Mouse (Mus musculus) limb, embryonic 10.5 days (tissue): ENCODE results near the gene Rnh1. TPM values are rescaled to one million over a fixed set of nuclear protein-coding genes. Genes with fewer than 3 reads are reported as not detected.

Experiments
- DNase-seq: peaks from one replicate; pipeline ENCODE4 v3.0.0-alpha.2; 2017; ENCODE audit warnings: low spot score
- H3K27ac ChIP-seq: fragments of 300-500 bp; sonication (generic); 2 replicates; pipeline ENCODE4 v1.5.1; 2016; ENCODE audit warnings: mild to moderate bottlenecking
- H3K27me3 ChIP-seq: fragments of 300-500 bp; sonication (generic); 2 replicates; pipeline ENCODE4 v1.6.1; 2016; ENCODE audit warnings: low read depth, mild to moderate bottlenecking; ENCODE audit not compliant: poor library complexity, severe bottlenecking
- H3K36me3 ChIP-seq: fragments of 300-500 bp; sonication (generic); 2 replicates; pipeline ENCODE4 v1.6.1; 2016; ENCODE audit warnings: mild to moderate bottlenecking, moderate library complexity
- H3K4me1 ChIP-seq: fragments of 300-500 bp; sonication (generic); 2 replicates; pipeline ENCODE4 v1.6.1; 2016
- H3K4me3 ChIP-seq: fragments of 300-500 bp; sonication (generic); 2 replicates; pipeline ENCODE4 v1.5.1; 2016; ENCODE audit warnings: mild to moderate bottlenecking, moderate library complexity
- H3K9me3 ChIP-seq: fragments of 300-500 bp; sonication (generic); replicated peaks from 2 replicates; pipeline ENCODE4 v1.6.1; 2016; ENCODE audit warnings: mild to moderate bottlenecking
- WGBS: fragments of 180-500 bp; shearing (Covaris S2); methylation state at CpG from one replicate; pipeline ENCODE4 v1.1.7; 2016; 5-methylcytosine and 5-hydroxymethylcytosine counted together
- polyA plus RNA-seq: library from polyadenylated mRNA; unstranded; fragments of >200 nt; fragmentation: Nextera tagmentation; extraction: Ambion mirVana; gene quantifications from 2 replicates; pipeline ENCODE4 v1.2.1, GENCODE M21; 2016

Rnh1 gene
- polyA plus RNA-seq, 1 experiment from 2014 or later, result 85.0 TPM

GRCm38 (mm10) chr7:141169866-141170265, 2.8 kb downstream of the Rnh1 start:
- H3K4me1 ChIP-seq, result peaks cover 32% of the 10 kb centered on the region
- H3K4me3 ChIP-seq, result no peak overlapping the region
- H3K27ac ChIP-seq, result no peak overlapping the region
- peaks cover 15% of the 10 kb centered on the region; the same call in 1 of the 2 replicates for H3K36me3 ChIP-seq
- no peak for DNase-seq
- no peaks in the 10 kb centered on the region for H3K27me3 ChIP-seq
- no peaks in the 10 kb centered on the region for H3K9me3 ChIP-seq

GRCm38 (mm10) chr7:141169300-141169699, 3.4 kb downstream of the Rnh1 start:
- Histone ChIP-seq H3K27me3 (no peaks in the 10 kb centered on the region), H3K4me3 (no peak overlapping the region), H3K36me3 (peaks cover 20% of the 10 kb centered on the region), H3K4me1 (peaks cover 32% of the 10 kb centered on the region), H3K9me3 (no peaks in the 10 kb centered on the region), H3K27ac (0 out of 2 replicates have a peak overlapping the region, but pooled peaks have one; percentile 78)
- WGBS, result 82% methylated on average over 1 of the region's 1 CpGs
- DNase-seq, result no peak

- no peaks in the 10 kb centered on the region for H3K9me3 ChIP-seq
- peaks cover 31% of the 10 kb centered on the region for H3K4me1 ChIP-seq
- peak overlapping the region; percentile 78 for H3K27ac ChIP-seq
- H3K4me3 ChIP-seq, result peak overlapping the region; percentile 54
- peaks cover 28% of the 10 kb centered on the region for H3K36me3 ChIP-seq
- H3K27me3 ChIP-seq, result no peaks in the 10 kb centered on the region
- WGBS, result 2% methylated on average over 22 of the region's 22 CpGs
- DNase-seq, result peak; percentile 65
Observed at GRCm38 (mm10) chr7:141168518-141168953, 4.1 kb downstream of the Rnh1 start.

GRCm38 (mm10) chr7:141167901-141168517, 4.6 kb downstream of the Rnh1 start:
- H3K27ac ChIP-seq, result peak overlapping the region; percentile 78
- H3K4me3 ChIP-seq, result peak overlapping the region; percentile 54
- no peak for DNase-seq
- 17% methylated on average over 7 of the region's 7 CpGs for WGBS
- H3K9me3 ChIP-seq, result no peaks in the 10 kb centered on the region
- H3K36me3 ChIP-seq, result peaks cover 33% of the 10 kb centered on the region
- H3K27me3 ChIP-seq, result no peaks in the 10 kb centered on the region
- H3K4me1 ChIP-seq, result peaks cover 26% of the 10 kb centered on the region

GRCm38 (mm10) chr7:141164850-141165249, 7.8 kb downstream of the Rnh1 start:
- Histone ChIP-seq H3K9me3 (no peaks in the 10 kb centered on the region), H3K27ac (no peak overlapping the region), H3K4me1 (peaks cover 19% of the 10 kb centered on the region), H3K4me3 (no peak overlapping the region), H3K36me3 (peaks cover 63% of the 10 kb centered on the region), H3K27me3 (no peaks in the 10 kb centered on the region)
- DNase-seq, result no peak
- WGBS, result 91% methylated on average over 6 of the region's 6 CpGs

- H3K27ac ChIP-seq, result no peak overlapping the region
- H3K9me3 ChIP-seq, result no peaks in the 10 kb centered on the region
- H3K4me1 ChIP-seq, result peaks cover 19% of the 10 kb centered on the region
- H3K27me3 ChIP-seq, result no peaks in the 10 kb centered on the region
- H3K36me3 ChIP-seq, result peaks cover 67% of the 10 kb centered on the region
- DNase-seq, result no peak
- 95% methylated on average over 7 of the region's 7 CpGs for WGBS
- no peak overlapping the region for H3K4me3 ChIP-seq
Observed at GRCm38 (mm10) chr7:141164397-141164796, 8.3 kb downstream of the Rnh1 start.

GRCm38 (mm10) chr7:141155362-141155761, 17.3 kb downstream of the Rnh1 start:
- Histone ChIP-seq H3K36me3 (peaks cover 90% of the 10 kb centered on the region), H3K4me1 (no peaks in the 10 kb centered on the region), H3K27me3 (no peaks in the 10 kb centered on the region), H3K27ac (no peak overlapping the region), H3K4me3 (no peak overlapping the region), H3K9me3 (no peaks in the 10 kb centered on the region)
- 95% methylated on average over 9 of the region's 9 CpGs for WGBS
- no peak for DNase-seq

- H3K4me1 ChIP-seq, result no peaks in the 10 kb centered on the region
- H3K4me3 ChIP-seq, result no peak overlapping the region
- no peaks in the 10 kb centered on the region for H3K27me3 ChIP-seq
- DNase-seq, result no peak
- H3K9me3 ChIP-seq, result no peaks in the 10 kb centered on the region
- H3K27ac ChIP-seq, result no peak overlapping the region
- 75% methylated on average over 4 of the region's 4 CpGs for WGBS
- H3K36me3 ChIP-seq, result peaks cover 94% of the 10 kb centered on the region
Observed at GRCm38 (mm10) chr7:141148639-141149038, 24.0 kb downstream of the Rnh1 start.

GRCm38 (mm10) chr7:141147044-141147443, 25.6 kb downstream of the Rnh1 start:
- no peaks in the 10 kb centered on the region for H3K27me3 ChIP-seq
- H3K36me3 ChIP-seq, result peaks cover 91% of the 10 kb centered on the region
- H3K9me3 ChIP-seq, result no peaks in the 10 kb centered on the region

GRCm38 (mm10) chr7:141146043-141146595, 26.5 kb downstream of the Rnh1 start:
- Histone ChIP-seq H3K36me3 (peaks cover 90% of the 10 kb centered on the region), H3K9me3 (no peaks in the 10 kb centered on the region), H3K27me3 (no peaks in the 10 kb centered on the region), H3K4me3 (no peak overlapping the region), H3K4me1 (no peaks in the 10 kb centered on the region), H3K27ac (no peak overlapping the region)
- 97% methylated on average over 12 of the region's 12 CpGs for WGBS
- no peak for DNase-seq

More at GRCm38 (mm10) chr7:141147044-141147443, 25.6 kb downstream of the Rnh1 start:
- Histone ChIP-seq H3K4me1 (no peaks in the 10 kb centered on the region), H3K4me3 (no peak overlapping the region), H3K27ac (no peak overlapping the region)
- 92% methylated on average over 6 of the region's 6 CpGs for WGBS
- DNase-seq, result no peak

GRCm38 (mm10) chr7:141145403-141145802, 27.3 kb downstream of the Rnh1 start:
- 50% methylated on average over 1 of the region's 1 CpGs for WGBS
- peaks cover 88% of the 10 kb centered on the region for H3K36me3 ChIP-seq
- no peak overlapping the region for H3K4me3 ChIP-seq
- H3K27me3 ChIP-seq, result no peaks in the 10 kb centered on the region
- no peak for DNase-seq
- H3K4me1 ChIP-seq, result no peaks in the 10 kb centered on the region
- H3K27ac ChIP-seq, result no peak overlapping the region
- H3K9me3 ChIP-seq, result no peaks in the 10 kb centered on the region

- Histone ChIP-seq H3K9me3 (no peaks in the 10 kb centered on the region), H3K27me3 (no peaks in the 10 kb centered on the region), H3K4me3 (no peak overlapping the region), H3K27ac (no peak overlapping the region), H3K4me1 (no peaks in the 10 kb centered on the region), H3K36me3 (peaks cover 89% of the 10 kb centered on the region)
- WGBS, result 93% methylated on average over 3 of the region's 3 CpGs
- no peak for DNase-seq
Observed at GRCm38 (mm10) chr7:141144650-141145049, 28.0 kb downstream of the Rnh1 start.

- Histone ChIP-seq H3K36me3 (peaks cover 93% of the 10 kb centered on the region), H3K4me3 (no peak overlapping the region), H3K27ac (no peak overlapping the region), H3K27me3 (no peaks in the 10 kb centered on the region), H3K9me3 (no peaks in the 10 kb centered on the region), H3K4me1 (no peaks in the 10 kb centered on the region)
- no peak for DNase-seq
- 90% methylated on average over 2 of the region's 2 CpGs for WGBS
Observed at GRCm38 (mm10) chr7:141143861-141144260, 28.8 kb downstream of the Rnh1 start.
